Mouse (Mus musculus) MEL-GATA-1-ER (cell line): Measurements from ENCODE around the gene Phactr1.

ENCODE experiments used
- DNase-seq: peaks from one replicate; pipeline ENCODE4 v3.0.0-alpha.2; 2012; ENCODE audit warnings: low read depth; ENCODE audit errors: extremely low read depth

Gene Phactr1

DNA sequence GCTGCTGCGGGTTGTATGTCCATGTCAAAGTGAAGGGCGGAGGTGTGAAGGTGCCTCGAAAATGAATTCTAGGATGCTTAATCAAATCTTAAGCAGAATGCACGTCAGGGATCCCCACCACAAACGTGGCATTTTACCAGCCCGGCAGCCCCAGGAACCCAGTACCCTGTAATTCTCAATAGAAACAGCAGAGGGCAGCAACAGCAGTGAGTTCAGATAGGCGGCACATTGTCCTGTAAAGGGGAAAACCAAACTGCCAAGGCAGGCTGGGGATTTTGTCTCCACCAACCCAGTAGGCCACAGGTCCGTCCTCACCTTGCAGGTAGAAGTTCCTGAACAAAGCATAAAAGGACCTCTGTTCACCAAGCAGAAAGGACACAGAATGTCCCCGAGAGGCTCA lies 492.8 kb downstream of the Phactr1 start:
- DNase-seq: peak; percentile 61

DNA sequence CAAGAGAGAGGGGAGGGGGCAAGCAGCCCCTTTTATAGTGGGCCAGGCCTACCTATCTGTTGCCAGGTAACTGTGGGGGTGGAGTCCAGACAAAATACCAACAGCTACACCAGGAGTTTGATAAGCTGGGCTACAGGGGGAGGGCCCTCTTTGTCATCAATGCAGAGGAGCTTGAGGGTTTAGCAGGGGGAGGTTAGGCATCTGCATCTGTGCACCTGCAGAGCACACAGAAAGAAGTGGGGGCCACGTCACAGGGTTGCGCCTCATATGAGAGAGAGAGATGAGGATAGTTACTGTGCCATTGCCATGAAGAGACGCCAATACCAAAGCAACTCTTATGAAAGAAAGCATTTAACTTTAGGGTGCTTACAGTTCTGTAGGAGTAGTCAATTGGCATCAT lies 496.3 kb downstream of the Phactr1 start:
- no peak for DNase-seq

DNA sequence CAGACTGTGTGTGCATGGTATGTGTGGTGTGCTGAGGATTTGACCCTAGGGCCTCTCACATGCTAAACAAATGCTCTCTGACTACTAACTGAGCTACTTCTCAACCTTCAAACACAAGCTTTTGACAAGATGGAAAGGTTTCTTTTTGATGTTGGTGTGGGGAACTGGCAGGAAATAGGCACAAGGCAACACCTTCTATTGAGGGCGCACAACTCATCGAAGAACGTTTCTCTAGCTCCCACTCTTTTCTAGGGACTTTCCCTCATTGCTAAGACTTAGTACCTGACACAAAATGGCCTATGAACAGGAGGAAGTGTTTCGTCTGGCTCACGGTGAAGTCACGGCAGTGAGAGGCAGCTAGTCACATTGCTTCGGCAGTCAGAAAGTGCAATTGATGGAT lies 496.9 kb downstream of the Phactr1 start:
- DNase-seq: no peak

DNA sequence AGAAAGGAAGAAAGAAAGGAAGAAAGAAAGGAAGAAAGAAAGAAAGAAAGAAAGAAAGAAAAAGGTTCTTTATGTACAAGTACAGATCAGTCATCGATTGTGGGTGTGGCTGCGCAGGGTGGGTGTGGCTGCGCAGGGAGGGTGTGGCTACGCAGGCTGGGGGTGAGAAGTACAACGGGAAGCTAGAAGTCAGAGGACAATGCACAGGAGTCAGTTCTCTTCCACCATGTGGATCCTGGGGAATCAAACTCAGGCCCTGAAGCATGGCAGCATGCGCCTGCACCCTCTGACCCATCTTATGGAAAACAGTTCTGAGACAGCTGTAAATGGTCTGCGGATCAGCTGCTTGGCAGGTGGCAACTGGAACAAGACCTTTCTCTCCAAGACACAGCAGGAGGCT lies 500.7 kb downstream of the Phactr1 start:
- no peak for DNase-seq

DNA sequence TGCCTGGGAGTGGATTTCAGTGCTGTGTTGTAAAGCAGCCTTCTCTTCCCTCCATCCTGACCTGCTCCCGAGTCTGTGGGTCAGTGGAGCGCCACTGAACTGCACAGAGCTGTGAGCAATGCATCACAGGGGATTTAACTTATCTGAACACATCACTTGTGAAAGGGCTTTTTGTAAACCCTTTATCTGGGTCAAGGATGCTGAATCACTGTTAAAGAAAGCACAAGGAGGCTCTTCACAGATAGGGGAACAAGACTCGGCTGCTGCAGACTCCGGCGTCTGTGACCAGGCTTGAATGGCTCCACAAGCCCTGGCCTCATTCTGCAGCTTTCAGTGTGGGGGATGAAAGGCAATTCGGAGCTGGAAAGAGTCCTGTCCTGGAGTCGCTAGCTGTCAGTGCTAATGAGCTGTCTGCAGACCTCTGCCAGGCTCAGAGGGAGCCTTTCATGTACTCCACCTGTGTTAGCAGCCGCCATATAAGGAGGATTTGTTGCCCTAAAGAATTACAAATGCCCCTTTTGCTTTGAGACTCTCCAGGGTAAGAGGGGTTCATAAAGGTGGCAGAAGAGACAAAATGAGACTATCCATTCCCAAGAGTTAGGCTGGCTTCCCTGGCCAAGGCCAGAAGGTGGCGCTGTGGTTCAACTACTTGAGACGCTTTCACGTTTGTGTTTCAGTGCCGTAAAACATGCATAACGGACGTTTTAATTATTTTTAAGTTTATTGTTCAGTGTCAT lies 502.2 kb downstream of the Phactr1 start:
- no peak for DNase-seq

DNA sequence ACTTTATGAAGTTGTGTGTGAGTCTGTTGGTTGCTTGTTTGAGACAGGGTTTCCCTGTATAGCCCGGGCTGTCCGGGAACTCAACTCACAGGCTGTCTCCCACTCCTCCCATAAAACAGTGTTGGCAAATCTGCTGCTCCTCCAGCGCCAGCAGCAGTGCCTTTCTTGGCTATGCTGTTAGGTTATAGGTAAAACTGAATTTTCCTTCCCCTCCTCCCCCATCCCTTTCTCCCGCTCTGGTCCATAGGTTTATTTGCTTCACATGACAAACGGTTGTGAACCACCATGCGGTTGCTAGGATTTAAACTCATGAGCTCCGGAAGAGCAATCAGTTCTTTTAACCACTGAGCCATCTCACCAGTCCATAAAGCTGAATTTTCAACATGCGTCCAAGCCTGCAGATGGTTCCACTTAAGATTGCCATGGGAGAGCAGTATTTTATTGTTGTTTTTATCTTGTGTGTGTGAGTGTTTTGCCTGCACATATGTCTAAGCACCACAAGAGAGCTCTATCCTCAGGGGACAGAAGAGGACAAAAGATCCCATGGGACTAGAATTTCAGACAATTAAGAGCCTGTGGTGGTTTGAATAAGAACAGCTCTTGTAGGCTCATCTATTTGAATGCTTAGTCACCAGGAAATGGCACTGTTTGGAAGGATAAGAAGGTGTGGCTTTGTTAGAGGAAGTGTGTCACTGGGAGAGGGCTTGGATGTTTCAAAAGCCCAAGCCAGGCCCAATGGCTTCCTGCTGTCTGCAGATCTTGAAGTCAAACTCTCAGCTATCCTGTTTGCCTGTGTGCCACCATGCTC lies 503.0 kb downstream of the Phactr1 start:
- no peak for DNase-seq

DNA sequence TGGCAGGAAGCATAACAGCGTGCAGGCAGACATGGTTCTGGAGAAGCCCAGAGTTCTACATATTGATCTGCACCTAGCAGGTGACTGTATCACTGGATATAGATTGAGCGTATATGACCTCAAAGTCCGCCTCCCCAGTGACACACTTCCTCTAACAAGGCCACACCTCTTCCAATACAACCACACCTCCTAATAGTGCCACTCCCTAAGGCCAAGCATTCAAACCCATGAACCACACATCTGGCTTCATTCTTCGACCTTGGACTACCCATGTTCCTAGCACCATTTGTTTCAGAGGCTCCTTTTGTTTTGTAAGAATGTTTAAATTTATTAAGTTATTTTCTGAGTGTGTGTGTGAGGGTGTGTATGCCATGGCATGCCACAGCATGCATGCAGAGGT lies 507.3 kb downstream of the Phactr1 start:
- no peak for DNase-seq
